Mouse (Mus musculus) left cerebral cortex, adult 11 months (tissue): ENCODE data around the gene Zfp14.

Experiments
- DNase-seq: peaks from one replicate; pipeline ENCODE4 v3.0.0; 2022; ENCODE audit warnings: low spot score

Zfp14 gene

DNA sequence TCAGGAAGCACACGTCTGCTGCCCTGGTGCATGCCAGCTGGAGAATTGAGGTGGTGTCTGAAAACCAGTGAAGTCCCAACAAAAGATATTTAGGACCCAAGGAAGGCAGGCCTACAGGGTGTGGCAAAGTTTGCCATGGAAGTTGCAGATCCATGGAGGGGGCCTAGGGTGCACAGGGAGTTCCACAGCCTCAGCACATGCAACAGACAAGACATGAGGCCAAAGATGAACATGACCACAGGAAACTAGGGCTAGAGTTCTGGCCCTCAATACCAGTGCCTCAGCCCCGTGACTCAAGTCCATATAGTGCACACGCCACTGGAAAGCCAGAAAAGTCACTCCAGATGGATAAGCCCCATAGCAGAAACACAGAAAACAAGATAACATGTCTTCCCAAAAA, 22.6 kb downstream of the Zfp14 start:
- DNase-seq, result no peak

DNA sequence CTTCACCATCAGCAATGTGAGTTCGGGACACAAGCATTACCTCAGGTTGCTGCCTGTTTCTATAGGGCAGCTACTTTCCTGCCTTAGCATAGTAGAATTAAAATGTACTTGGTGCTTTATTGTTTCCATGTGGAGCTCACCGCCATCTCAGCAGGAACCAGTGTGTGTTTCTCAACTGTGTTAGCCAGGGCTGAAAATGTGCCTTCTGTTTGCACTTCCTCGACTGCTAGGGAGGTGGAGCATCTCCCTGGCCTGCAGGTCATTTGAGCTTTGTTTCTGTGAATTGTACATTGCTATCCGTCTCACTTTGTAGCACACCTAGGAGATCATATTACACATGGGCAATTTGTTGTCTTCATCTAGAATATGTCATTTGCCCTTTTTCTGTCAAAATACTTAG, 23.8 kb downstream of the Zfp14 start:
- DNase-seq, result no peak

DNA sequence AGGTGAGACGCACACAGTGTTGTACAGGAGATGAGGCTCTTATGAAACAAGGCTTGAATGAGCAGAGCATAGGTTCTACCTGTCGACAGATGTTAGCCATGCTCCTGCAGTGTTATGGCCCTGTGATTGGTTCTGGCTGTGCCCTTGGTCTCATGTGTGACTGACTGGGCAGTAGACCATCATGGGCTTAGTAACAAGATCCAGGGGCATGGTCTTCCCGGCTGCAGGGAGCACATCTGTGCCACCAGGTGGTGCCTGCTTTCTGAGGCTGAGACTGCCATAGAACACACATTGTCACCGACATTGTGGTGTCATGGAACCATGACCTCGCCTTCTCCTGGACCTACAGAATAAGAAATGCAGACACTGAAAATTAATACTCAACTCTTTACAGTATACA, 25.8 kb downstream of the Zfp14 start:
- DNase-seq, result no peak

DNA sequence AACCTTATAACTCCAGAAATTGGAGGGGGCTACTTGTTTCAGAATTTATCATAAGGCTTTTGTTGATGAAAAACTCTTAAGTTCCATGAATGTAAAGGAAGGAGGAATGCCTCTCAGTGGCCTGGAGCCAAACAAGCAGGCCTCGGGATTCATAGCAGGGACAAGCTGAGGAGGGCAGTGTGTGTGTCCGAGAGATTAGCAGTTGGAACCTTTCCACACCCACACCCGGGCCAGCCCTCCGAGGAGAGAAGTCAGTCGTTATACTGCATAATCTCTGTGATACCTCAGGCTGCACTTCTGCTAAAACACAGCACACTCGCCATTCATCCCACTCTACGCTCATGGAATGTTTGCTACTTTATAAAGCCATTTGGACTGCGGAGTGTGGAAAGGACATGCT, 27.4 kb downstream of the Zfp14 start:
- DNase-seq, result no peak

DNA sequence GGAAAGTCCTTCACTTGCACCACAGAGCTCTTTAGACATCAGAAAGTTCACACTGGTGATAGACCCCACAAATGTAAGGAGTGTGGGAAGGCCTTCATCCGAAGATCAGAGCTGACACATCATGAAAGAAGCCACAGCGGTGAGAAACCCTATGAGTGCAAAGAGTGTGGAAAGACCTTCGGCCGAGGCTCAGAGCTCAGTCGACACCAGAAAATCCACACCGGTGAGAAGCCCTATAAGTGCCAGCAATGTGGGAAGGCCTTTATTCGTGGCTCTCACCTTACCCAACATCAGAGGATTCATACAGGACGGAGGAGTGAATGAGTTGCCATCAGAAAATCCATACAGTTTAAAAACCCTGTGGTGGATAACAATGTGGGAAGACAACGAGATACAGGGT, 27.9 kb downstream of the Zfp14 start:
- no peak for DNase-seq

DNA sequence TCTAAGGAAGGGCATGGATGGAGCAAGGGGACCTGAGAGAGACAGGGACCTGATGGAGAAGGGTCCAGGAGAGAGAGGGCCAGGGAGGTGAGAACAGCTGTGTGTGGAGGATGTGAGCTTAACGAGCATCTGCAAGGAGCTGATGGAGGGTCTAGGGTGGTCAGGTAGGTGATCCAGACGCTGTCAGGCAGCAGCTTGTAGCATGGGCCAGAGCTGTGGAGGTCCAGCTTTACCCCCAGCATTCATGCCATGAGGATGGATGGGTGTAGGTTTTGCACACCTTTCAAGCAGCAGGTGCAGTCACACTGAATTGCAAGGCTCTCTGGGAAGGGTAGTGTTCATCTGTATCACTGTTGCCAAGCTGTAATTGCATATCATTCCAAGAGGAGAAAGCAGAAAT, 31.6 kb downstream of the Zfp14 start:
- DNase-seq, result no peak

DNA sequence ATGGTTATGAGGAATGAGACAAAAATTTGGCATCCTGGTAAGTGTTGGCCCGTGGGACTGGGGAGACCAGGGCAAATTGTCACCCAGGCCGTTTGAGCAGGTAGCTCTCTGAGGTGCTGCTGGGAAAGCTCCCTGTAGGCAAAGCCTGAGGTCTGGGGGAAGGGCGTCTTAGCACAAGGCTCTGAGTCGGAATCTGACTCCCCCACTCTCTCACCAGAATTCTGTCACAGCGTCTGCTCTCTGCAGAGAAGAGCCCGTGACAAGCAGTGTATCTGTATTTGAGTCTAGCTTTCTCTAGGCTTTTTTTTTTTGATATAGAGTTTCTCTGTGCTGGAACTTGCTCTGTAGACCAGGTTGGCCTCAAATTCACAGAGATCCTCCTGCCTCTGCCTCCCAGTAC, 34.0 kb downstream of the Zfp14 start:
- no peak for DNase-seq

DNA sequence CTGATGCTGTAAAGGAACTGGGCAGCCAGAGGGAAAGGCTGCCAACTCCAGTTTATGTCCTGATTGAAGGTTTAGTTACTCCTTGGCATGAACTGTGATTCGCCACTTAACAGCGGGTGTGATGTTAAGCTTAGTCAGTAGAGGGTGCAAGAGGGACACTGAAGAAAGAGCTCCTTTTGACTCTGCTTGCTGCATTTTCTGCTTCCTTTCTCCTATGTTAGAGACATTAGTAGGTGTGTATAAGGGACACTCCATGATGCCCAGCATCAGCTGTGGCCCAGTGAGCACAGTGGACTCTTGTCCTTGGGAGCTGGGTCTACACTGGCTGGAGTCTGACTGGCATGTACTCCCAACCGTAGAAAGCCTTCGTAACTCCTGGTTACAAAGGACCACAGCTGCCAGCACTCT, 38.2 kb downstream of the Zfp14 start:
- DNase-seq, result peak; percentile 58

DNA sequence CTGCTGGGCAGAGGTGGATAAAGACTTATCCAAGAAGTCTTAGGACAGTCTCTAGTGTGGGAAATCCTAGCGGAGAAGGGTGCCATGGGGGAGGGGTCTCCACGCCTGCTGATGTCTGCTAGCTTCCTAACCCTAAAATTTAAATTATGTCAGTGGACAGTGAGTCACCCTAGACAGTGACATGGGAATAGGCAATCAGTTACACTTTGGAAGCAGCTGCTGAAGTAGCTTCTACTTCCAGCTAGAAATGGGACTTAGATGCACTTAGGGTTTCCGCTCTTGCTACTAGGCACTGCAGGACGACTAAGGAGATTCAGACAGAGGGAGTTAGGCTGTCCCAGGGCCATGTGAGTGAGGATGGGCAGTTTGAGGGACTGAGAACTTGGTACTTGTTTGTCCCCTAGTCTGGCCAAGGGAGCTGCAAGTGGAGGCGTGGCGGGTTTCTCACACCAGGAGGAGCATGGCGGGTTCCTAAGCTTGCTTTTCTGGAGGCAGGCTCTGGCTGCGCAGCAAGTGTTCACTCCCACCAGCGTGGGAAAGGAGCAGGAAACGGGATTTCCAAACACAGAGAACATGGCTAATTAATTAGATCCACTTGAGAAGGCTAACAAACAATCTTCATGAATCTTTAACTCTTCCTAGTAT, 40.5 kb downstream of the Zfp14 start:
- no peak for DNase-seq

DNA sequence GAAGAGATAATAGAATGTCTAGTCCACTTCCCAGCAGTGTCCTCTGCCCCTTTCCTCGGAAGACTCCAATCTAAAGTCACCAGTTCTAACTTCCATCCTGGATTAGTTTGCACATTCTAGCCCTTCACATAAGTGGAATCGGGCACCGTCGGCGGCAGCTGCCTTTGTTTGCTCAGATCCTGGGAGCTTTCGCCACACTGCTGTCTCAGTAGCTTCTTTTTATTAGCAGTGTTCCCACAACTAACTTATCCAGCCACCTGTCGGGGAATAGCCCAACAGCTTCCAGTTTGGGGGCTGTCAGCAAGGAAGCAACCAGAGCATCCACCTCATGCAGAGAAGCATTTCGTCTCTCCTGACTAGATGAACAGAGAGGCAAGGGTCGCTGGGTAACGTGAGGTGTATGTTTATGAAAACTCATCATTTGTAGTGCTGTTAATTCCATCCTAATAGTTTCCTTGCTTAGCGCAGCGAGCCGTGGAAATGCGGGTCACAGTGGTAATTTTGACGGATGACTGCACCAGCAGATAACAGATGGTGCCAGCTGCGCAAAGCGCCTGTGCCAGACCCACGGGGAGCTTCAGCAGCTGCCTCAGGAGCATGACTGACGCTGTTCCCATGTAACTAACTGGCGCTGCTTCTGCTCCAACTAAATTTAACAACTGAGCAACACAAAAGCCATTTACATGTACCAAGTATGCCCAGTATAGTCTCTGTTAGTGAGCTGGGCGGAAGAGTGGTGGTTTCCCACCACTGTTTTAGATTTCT, 41.7 kb downstream of the Zfp14 start:
- DNase-seq, result peak; percentile 40

DNA sequence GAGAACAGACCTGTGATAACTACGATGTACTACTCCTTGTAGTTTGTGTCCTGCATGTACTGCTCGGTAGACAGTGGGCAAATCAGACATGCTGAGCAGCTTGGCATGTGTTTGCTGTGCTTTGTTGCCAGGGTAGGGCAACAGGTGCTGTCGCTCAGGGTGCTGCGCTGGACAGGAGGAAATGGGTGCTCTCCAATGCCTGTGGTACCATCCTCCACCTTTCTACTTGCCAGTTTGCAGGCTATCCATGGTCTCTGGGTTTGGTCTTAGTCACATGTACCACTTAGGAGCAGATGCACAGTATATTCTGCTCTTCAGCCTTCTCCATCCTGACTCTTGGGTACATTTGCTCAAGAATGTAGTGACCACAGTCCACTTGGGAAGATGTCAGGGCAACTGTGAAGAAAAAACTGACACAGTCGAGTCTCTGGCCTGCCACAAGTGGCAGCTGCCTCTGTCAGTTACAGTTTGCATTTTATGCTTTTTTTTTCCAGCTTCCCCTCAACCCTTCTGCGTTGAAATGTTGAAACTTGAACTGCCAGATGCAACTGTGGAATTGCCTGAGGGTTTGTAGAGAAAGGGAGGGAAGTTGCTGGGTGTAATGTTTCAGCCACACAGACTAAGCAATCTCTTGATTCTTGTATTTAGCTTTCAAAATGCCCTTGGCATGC, 43.0 kb downstream of the Zfp14 start:
- no peak for DNase-seq

DNA sequence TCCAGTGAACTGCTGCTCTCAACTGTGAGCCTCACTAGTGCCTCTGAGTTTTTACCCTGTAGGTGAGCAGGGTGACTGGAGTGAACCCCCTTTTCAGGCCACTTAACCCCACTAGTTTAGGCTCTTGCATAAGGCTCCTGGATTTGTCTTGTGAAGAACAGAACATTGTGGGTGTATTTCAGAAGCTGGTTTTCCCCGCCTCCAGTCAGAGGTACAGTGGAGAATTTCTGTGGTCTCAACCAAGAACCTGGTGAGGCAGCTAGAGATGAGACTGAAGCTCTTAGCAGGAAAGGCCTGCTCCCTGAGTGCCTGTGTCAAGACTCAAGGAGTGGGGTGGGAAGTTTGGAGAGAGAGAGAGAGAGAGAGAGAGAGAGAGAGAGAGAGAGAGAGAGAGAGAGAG, 43.6 kb downstream of the Zfp14 start:
- DNase-seq, result no peak

DNA sequence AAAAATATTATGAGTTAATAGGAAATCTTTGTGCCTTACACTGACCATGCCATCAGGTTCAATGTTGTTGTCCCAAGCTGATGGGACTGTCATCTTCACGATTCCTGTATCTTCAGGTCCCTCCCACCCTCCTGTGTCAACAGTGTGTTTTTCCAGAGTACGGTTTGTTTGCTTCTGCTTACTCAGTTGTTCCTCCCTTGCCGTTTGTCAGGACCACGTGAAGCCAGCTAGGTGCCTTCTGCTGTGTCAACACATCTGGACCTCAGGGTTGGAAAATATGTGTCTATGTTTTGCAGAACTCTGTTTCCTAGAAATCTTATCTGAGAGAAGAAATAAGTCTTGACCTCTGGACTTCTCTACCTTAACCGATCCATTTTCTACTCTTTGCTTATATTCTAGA, 50.6 kb downstream of the Zfp14 start:
- DNase-seq, result no peak

DNA sequence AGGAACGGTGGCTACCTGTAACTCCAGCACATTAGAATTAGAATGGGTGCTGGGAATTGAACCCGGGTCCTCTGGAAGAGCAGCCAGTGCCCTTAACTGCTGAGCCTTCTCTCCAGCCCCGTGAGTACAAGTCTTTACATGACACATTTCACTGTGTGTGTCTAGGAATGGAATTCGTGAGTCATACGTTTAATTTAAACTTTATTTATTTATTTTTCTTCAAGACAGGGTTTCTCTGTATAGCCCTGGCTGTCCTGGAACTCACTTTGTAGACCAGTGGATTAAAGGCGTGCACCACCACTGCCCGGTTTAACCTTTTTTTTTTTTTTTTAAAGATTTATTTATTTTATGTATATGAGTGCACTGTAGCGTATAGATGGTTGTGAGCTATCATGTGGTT, 56.0 kb downstream of the Zfp14 start:
- DNase-seq, result no peak

DNA sequence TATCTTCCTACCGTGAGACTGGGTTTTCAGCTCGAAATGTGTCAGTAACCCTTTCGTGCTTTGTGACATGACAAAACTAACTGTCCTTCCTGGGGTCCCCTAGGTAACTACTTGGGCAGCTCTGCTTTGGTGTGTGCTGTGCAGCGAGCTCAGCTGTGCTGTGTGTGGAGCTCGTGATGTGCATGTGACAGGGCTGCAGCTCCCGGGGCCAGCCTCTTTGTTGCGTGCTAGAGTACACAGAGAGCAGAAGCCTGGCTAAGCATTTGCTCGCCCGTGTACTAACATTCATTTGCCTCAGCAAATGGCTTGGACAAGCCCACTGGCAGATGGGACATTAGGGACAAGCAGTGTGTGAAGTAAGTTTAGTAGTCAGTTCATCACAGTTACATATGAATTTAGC, 57.8 kb downstream of the Zfp14 start:
- no peak for DNase-seq

DNA sequence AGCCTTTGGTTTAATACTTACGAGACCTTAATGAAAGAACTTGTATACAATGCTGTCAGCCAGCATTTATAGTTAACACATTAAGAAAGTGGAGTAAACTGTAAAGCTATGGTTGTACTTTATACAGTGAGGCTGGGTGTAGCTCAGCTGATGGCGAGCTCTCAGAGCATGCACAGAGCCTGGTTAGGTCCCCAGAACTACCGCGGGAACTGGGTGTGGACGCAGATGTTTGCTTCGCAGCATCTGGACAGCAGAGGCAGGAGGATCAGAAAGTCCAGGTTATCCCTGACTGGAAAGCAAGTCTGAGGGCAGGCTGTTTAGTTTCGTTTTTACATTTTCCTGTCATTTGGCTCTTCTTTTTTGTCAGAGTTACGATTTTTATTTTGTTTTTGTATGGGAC, 58.5 kb downstream of the Zfp14 start:
- no peak for DNase-seq

DNA sequence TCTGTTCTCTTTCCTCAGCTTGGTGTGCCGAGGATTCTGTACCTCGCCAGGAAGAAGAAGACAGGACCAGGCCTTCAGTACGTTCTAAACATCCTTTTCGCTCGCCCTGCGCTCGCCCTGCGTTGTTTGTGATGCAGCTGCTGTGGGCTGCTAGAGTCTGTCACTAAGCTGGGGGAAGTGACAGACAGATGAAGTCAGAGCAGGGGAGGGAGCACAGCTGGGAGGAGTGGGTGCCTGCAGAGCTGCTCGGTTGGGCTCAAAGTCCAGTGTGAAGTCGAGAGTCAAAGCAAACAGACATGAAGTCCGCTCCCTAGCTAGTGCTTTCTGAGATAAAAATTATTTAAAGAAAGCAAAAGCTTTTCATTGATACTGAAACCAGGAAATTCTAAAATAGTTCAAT, 62.1 kb downstream of the Zfp14 start:
- no peak for DNase-seq

DNA sequence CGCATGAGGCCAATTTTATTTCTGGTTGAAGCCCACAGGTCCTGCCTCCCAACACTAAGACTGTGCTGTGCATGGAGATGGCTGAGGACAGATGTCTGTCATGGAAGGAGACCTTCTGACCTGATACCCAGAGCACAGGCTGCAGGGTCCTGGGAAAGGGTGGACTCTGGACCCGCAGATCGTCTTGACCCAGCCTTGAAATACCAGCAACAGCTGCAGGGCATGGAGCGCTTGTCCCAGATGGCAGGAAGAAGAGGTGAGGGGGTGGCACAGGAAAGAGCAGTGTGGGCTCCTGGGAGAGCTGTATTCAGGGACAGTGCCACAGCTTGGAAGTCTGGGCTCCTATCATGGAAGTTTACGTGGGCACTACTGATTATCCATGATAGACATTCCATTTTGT, 63.6 kb downstream of the Zfp14 start:
- DNase-seq, result no peak
